Mouse (Mus musculus): ENCODE data around the gene Fam171b.

Fam171b gene

GRCm38 (mm10) chr2:83812483-83813272, at the start of gene Fam171b:
Fam171b (plus strand) TSS chr2:83812636.
- peak; percentile 75 for DNase-seq (ENCODE audit: low read depth, low spot score)

DNA sequence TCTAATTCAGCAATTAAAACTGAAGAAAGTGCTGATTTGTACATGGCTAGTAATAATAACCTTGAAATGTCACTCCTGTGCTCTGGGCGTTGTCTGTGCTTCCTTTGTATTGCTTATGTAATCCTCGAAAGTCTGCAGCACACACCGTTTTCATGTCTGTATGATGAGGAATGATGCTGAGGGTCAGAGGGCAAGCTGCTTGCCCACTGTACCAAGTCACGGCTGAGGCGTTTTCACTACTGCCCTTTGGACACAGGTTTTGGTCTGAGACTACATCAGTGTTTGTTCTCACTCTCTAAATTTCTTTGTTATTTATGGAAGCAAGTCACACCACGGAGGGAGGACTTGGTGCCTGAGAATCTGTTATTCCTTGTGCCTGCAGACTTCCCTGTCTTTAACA, 46.4 kb upstream of the Fam171b start:
- no peak for DNase-seq (ENCODE audit: low read depth, low spot score)

GRCm38 (mm10) chr2:83766878-83767277, 45.6 kb upstream of the Fam171b start:
- no peak for DNase-seq (ENCODE audit: low read depth, low spot score)

DNA sequence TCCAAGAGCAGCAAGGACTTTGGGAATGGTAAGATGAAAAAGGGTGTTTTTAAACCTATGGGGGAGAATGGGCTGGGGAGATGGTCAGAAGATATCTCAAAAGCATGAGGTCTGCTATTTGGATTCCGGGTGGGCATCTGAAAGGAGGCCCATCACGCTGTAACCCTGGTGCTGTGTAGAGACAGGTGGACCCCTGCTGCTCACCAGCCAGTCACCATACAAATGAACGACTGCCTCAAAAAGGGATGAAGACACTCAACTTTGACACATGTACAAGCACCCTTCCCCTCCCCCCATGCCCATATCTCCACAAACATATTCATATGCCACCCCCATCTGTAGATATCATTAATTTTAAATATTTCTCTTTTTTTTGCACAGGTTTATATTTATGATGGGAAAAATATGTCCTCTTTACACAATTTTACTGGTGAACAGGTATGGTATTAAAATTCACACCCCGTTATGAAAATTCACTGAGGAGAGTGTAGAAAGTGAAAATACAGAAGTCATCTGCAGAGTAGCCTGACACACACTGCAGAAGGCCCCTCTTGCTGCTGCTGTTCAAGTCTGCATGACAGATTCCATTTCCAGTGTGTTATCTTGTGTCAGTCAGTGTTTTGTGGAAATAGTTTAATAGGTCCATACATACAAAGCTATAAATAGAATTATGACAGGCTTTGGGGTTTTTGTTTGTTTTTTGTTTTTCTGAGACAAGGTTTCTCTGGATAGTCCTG, 44.0 kb upstream of the Fam171b start:
- DNase-seq (ENCODE audit: low read depth, low spot score): no peak

- peak; percentile 64 for DNase-seq (ENCODE audit: low read depth, low spot score)
These were observed 41.2 kb upstream of the Fam171b start for GRCm38 (mm10) chr2:83771155-83771812.

DNA sequence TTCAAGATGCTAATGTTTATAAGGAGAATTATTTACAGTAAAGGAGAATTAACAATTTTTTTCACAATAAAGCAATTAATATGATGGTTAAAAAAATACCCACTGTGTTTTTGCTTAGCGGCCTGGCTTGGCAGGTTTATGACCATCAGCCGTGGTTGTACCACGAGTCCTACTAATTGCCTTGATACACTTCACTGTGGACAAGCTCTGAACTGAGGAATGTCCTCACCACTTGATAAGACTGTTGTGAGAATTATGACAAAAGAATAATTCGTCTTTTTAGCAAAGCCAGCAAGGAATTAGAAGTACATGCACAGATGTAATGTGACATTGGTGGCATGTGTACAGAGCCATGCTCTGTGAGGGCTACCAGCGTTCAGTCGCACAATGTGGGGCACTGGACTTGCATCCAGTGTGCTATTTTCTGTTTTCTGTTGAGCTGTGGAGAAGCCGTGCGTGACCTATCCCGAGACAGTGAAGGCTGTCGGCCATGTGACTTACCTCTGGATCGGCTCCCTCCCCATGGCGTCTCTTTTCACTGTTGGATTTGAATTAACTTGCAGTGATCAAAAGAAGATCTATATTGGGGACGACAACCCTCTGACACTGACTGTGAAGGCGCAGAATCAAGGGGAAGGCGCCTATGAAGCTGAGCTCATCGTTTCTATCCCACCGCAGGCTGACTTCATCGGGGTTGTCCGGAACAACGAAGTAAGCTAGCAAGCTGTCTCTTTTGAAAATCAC, 20.9 kb upstream of the Fam171b start:
- DNase-seq (ENCODE audit: low read depth, low spot score): no peak

GRCm38 (mm10) chr2:83792102-83792501, 20.3 kb upstream of the Fam171b start:
- no peak for DNase-seq (ENCODE audit: low read depth, low spot score)

DNA sequence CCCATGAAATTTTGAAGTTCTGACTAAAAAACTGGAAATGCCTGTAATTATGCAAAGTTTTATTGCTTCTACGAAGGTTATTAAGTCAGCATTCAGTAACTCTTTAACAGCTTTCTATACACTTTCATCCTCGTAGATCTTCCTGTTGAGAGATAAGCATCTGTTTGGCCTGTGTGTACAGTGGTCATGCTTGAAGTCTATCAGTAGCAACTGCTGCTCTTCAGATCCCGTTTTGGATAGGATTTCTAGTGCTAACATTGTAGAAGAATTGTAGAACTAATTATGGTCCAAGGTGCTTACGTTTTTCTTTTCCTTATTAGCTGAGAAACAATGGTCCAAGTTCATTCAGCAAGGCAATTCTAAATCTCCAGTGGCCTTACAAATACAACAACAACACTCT, 16.7 kb upstream of the Fam171b start:
- DNase-seq (ENCODE audit: low read depth, low spot score): no peak

GRCm38 (mm10) chr2:83797902-83798497, 14.4 kb upstream of the Fam171b start:
- no peak for DNase-seq (ENCODE audit: low read depth, low spot score)

GRCm38 (mm10) chr2:83813273-83813892, 947 bp downstream of the Fam171b start:
- no peak for DNase-seq (ENCODE audit: low read depth, low spot score)

- DNase-seq (ENCODE audit: low read depth, low spot score): no peak
These were observed 1.6 kb downstream of the Fam171b start for GRCm38 (mm10) chr2:83814009-83814408.

- no peak for DNase-seq (ENCODE audit: low read depth, low spot score)
These were observed 3.7 kb downstream of the Fam171b start for GRCm38 (mm10) chr2:83816147-83816546.

- no peak for DNase-seq (ENCODE audit: low read depth, low spot score)
These were observed 12.7 kb downstream of the Fam171b start for GRCm38 (mm10) chr2:83825161-83825560.

DNA sequence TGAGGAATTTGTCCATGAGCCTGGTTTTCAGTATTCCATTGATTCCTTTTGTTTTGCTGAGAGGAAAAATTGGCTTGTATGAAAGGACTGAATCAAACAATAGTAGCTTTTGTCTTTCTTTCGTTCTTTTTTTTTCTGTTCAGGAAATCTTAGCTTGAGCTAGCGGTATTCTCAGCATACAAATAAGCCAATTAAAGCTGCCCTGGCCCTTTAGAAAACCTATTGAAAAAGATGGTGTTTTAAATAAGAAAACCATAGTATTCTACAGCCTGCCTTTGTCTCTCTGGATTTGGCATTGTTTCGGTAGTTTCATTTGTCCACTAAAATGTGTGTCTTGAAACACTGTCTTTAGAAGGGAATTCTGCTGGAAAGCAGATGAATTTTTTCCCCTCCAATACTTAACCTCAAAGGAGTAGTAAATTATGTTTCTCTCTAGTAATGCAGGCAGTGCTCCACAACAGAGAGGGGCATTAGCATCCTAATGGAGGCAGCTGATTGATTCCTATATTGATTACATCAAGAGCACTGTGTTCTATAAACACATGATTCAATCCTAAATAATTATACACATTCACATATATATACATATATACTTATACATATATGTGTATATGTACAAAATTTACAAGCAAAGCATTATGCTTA, 16.6 kb downstream of the Fam171b start:
- no peak for DNase-seq (ENCODE audit: low read depth, low spot score)

- no peak for DNase-seq (ENCODE audit: low read depth, low spot score)
These were observed 20.5 kb downstream of the Fam171b start for GRCm38 (mm10) chr2:83832903-83833302.

GRCm38 (mm10) chr2:83835313-83836070, 23.1 kb downstream of the Fam171b start:
- DNase-seq (ENCODE audit: low read depth, low spot score): no peak

GRCm38 (mm10) chr2:83848495-83848894, 36.1 kb downstream of the Fam171b start:
- no peak for DNase-seq (ENCODE audit: low read depth, low spot score)

DNA sequence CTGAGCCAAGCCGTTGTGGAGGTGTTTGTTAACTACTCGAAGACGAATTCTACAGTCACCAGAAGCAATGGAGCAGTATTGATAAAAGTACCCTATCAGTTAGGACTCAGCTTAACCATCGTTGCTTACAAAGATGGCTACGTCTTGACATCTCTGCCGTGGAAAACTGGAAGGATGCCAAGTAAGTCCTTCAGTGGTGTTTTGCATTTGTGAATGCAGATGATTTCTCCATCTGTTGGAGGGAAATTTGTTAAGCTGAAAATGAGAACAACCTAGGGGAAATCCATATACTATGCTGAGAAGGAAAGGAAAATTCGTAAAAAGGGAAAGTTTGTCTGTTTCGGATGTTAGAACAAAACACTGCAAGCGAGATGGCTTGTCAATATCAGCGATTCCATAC, 41.0 kb downstream of the Fam171b start:
- DNase-seq (ENCODE audit: low read depth, low spot score): no peak

DNA sequence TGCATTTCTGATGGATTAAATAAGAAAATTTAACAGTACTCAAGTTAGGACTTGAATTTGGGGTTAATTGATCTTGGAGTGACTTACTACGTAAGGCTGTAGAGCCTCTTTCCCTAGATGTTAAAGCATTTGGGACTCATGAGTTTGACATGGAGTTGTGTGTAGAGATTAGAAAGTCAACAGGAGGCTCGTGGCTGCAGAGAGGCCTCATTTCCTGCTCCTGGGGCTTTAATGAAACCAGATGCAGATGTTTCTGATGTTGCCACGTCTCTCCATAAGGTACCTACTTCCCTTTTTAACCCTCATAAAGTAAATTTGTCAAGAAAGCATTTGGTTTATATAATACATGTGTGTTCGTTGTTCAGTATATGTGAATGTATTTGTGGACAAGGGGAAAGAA, 43.8 kb downstream of the Fam171b start:
- DNase-seq (ENCODE audit: low read depth, low spot score): peak; percentile 62
